Mouse (Mus musculus) heart, embryonic 15.5 days (tissue): ENCODE data around the gene Cacna2d4. TPM values are rescaled to one million over a fixed set of nuclear protein-coding genes. Genes with fewer than 3 reads are reported as not detected.

Experiments
- ATAC-seq: fragments of 200-750 bp; cut with Nextera tagmentation; replicated peaks from 2 replicates; pipeline ENCODE4 v1.8.0; 2017; ENCODE audit warnings: low read depth, moderate TSS enrichment; ENCODE audit not compliant: insufficient number of reproducible peaks, insufficient read depth, low FRiP score
- H3K27ac ChIP-seq: fragments of 300-500 bp; sonication (generic); 2 replicates; pipeline ENCODE4 v1.5.1; 2015; ENCODE audit warnings: mild to moderate bottlenecking, inconsistent platforms
- H3K27me3 ChIP-seq: fragments of 300-500 bp; sonication (generic); 2 replicates; pipeline ENCODE4 v1.6.1; 2015; ENCODE audit warnings: inconsistent platforms
- H3K36me3 ChIP-seq: fragments of 300-500 bp; sonication (generic); 2 replicates; pipeline ENCODE4 v1.6.1; 2015; ENCODE audit warnings: mild to moderate bottlenecking, inconsistent platforms
- H3K4me1 ChIP-seq: fragments of 300-500 bp; sonication (generic); replicated peaks from 2 replicates; pipeline ENCODE4 v1.6.1; 2015; ENCODE audit warnings: inconsistent platforms
- H3K4me2 ChIP-seq: fragments of 300-500 bp; sonication (generic); 2 replicates; pipeline ENCODE4 v1.6.1; 2015; ENCODE audit warnings: inconsistent platforms, mild to moderate bottlenecking, moderate library complexity
- H3K4me3 ChIP-seq: fragments of 300-500 bp; sonication (generic); 2 replicates; pipeline ENCODE4 v1.5.1; 2015; ENCODE audit warnings: mild to moderate bottlenecking, inconsistent platforms
- H3K9ac ChIP-seq: fragments of 300-500 bp; sonication (generic); 2 replicates; pipeline ENCODE4 v1.6.1; 2015; ENCODE audit warnings: mild to moderate bottlenecking, inconsistent platforms
- H3K9me3 ChIP-seq: fragments of 300-500 bp; sonication (generic); replicated peaks from 2 replicates; pipeline ENCODE4 v1.6.1; 2016; ENCODE audit warnings: inconsistent platforms
- WGBS: fragments of 180-500 bp; shearing (Covaris S2); methylation state at CpG from one replicate; pipeline ENCODE4 v1.1.7; 2015; ENCODE audit warnings: mixed read lengths; 5-methylcytosine and 5-hydroxymethylcytosine counted together
- polyA plus RNA-seq: library from polyadenylated mRNA; unstranded; fragments of >200 nt; fragmentation: Nextera tagmentation; extraction: Ambion mirVana; gene quantifications from 2 replicates; pipeline ENCODE4 v1.2.1, GENCODE M21; 2015

Cacna2d4 gene
- polyA plus RNA-seq, 1 experiment from 2014 or later = not detected

GRCm38 (mm10) chr6:119372237-119372636 is 135.9 kb downstream of the Cacna2d4 start:
- ATAC-seq = no peak
- Histone ChIP-seq H3K36me3 (peaks cover 11% of the 10 kb centered on the region), H3K27me3 (no peaks in the 10 kb centered on the region), H3K9ac (no peak overlapping the region), H3K4me2 (no peak overlapping the region), H3K4me1 (peaks cover 18% of the 10 kb centered on the region), H3K27ac (no peak overlapping the region), H3K9me3 (no peaks in the 10 kb centered on the region), H3K4me3 (no peak overlapping the region)
- WGBS = 34% methylated on average over 5 of the region's 5 CpGs

- Histone ChIP-seq H3K4me3 (no peak overlapping the region), H3K9me3 (no peaks in the 10 kb centered on the region), H3K36me3 (peaks cover 9% of the 10 kb centered on the region), H3K27me3 (no peaks in the 10 kb centered on the region), H3K27ac (no peak overlapping the region), H3K4me1 (peaks cover 26% of the 10 kb centered on the region), H3K9ac (no peak overlapping the region), H3K4me2 (no peak overlapping the region)
- ATAC-seq = no peak
Measured at GRCm38 (mm10) chr6:119373000-119373705, 136.8 kb downstream of the Cacna2d4 start.

- Histone ChIP-seq H3K4me1 (peaks cover 26% of the 10 kb centered on the region), H3K27me3 (no peaks in the 10 kb centered on the region), H3K36me3 (no peaks in the 10 kb centered on the region), H3K27ac (no peak overlapping the region), H3K4me3 (no peak overlapping the region), H3K4me2 (no peak overlapping the region), H3K9ac (no peak overlapping the region), H3K9me3 (no peaks in the 10 kb centered on the region)
- ATAC-seq = no peak
- 73% methylated on average over 5 of the region's 5 CpGs for WGBS
Measured at GRCm38 (mm10) chr6:119375035-119375434, 138.7 kb downstream of the Cacna2d4 start.

GRCm38 (mm10) chr6:119377613-119378012 is 141.3 kb downstream of the Cacna2d4 start:
- Histone ChIP-seq H3K4me3 (no peak overlapping the region), H3K4me2 (no peak overlapping the region), H3K9ac (no peak overlapping the region), H3K27ac (no peak overlapping the region), H3K4me1 (peaks cover 26% of the 10 kb centered on the region), H3K9me3 (no peaks in the 10 kb centered on the region), H3K36me3 (no peaks in the 10 kb centered on the region), H3K27me3 (no peaks in the 10 kb centered on the region)
- 15% methylated on average over 2 of the region's 2 CpGs for WGBS
- ATAC-seq = no peak

GRCm38 (mm10) chr6:119378631-119379030 is 142.3 kb downstream of the Cacna2d4 start:
- 71% methylated on average over 1 of the region's 1 CpGs for WGBS
- no peaks in the 10 kb centered on the region for H3K9me3 ChIP-seq
- no peak for ATAC-seq
- no peak overlapping the region for H3K4me3 ChIP-seq
- H3K9ac ChIP-seq = no peak overlapping the region
- H3K27me3 ChIP-seq = no peaks in the 10 kb centered on the region
- peaks cover 22% of the 10 kb centered on the region for H3K4me1 ChIP-seq
- H3K4me2 ChIP-seq = no peak overlapping the region
- H3K27ac ChIP-seq = no peak overlapping the region
- no peaks in the 10 kb centered on the region for H3K36me3 ChIP-seq

GRCm38 (mm10) chr6:119385668-119386067 is 149.3 kb downstream of the Cacna2d4 start:
- H3K4me1 ChIP-seq = peaks cover 23% of the 10 kb centered on the region
- H3K4me3 ChIP-seq = no peak overlapping the region
- no peak for ATAC-seq
- no peaks in the 10 kb centered on the region for H3K36me3 ChIP-seq
- H3K27me3 ChIP-seq = no peaks in the 10 kb centered on the region
- no peak overlapping the region for H3K4me2 ChIP-seq
- no peak overlapping the region for H3K9ac ChIP-seq
- no peak overlapping the region for H3K27ac ChIP-seq
- 92% methylated on average over 1 of the region's 1 CpGs for WGBS
- H3K9me3 ChIP-seq = no peaks in the 10 kb centered on the region

- H3K36me3 ChIP-seq = no peaks in the 10 kb centered on the region
- ATAC-seq = no peak
- WGBS = 86% methylated on average over 4 of the region's 4 CpGs
- H3K4me3 ChIP-seq = no peak overlapping the region
- H3K27me3 ChIP-seq = no peaks in the 10 kb centered on the region
- H3K4me1 ChIP-seq = peaks cover 21% of the 10 kb centered on the region
- no peaks in the 10 kb centered on the region for H3K9me3 ChIP-seq
- H3K4me2 ChIP-seq = no peak overlapping the region
- no peak overlapping the region for H3K27ac ChIP-seq
- no peak overlapping the region for H3K9ac ChIP-seq
Measured at GRCm38 (mm10) chr6:119386421-119386820, 150.1 kb downstream of the Cacna2d4 start.

GRCm38 (mm10) chr6:119386821-119387220 is 150.5 kb downstream of the Cacna2d4 start:
- H3K4me1 ChIP-seq = peaks cover 20% of the 10 kb centered on the region
- H3K27me3 ChIP-seq = no peaks in the 10 kb centered on the region
- H3K9me3 ChIP-seq = no peaks in the 10 kb centered on the region
- no peak for ATAC-seq
- 94% methylated on average over 1 of the region's 1 CpGs for WGBS
- H3K36me3 ChIP-seq = no peaks in the 10 kb centered on the region
- H3K4me3 ChIP-seq = peak overlapping the region; percentile 77; the same call in 1 of the 2 replicates
- H3K4me2 ChIP-seq = peak overlapping the region; percentile 81
- no peak overlapping the region for H3K27ac ChIP-seq
- no peak overlapping the region for H3K9ac ChIP-seq

GRCm38 (mm10) chr6:119387801-119388649 is 151.7 kb downstream of the Cacna2d4 start:
- H3K4me2 ChIP-seq = peak overlapping the region; percentile 81
- H3K4me1 ChIP-seq = peaks cover 16% of the 10 kb centered on the region
- no peaks in the 10 kb centered on the region for H3K27me3 ChIP-seq
- no peaks in the 10 kb centered on the region for H3K36me3 ChIP-seq
- H3K9me3 ChIP-seq = no peaks in the 10 kb centered on the region
- H3K27ac ChIP-seq = peak overlapping the region; percentile 91
- peak; percentile 85 for ATAC-seq
- H3K4me3 ChIP-seq = peak overlapping the region; percentile 77
- under 1% methylated on average over 66 of the region's 76 CpGs for WGBS
- H3K9ac ChIP-seq = peak overlapping the region; percentile 87

- Histone ChIP-seq H3K36me3 (no peaks in the 10 kb centered on the region), H3K9ac (peak overlapping the region; percentile 87), H3K4me2 (peak overlapping the region; percentile 81), H3K27me3 (no peaks in the 10 kb centered on the region), H3K9me3 (no peaks in the 10 kb centered on the region), H3K4me3 (peak overlapping the region; percentile 77), H3K27ac (peak overlapping the region; percentile 91), H3K4me1 (peaks cover 16% of the 10 kb centered on the region)
- WGBS = under 1% methylated on average over 40 of the region's 53 CpGs
- peak; percentile 100 for ATAC-seq
Measured at GRCm38 (mm10) chr6:119388650-119389012, 152.3 kb downstream of the Cacna2d4 start.

GRCm38 (mm10) chr6:119389089-119389488 is 152.8 kb downstream of the Cacna2d4 start:
- Histone ChIP-seq H3K9me3 (no peaks in the 10 kb centered on the region), H3K4me1 (peaks cover 16% of the 10 kb centered on the region), H3K36me3 (no peaks in the 10 kb centered on the region), H3K4me2 (peak overlapping the region; percentile 68), H3K9ac (peak overlapping the region; percentile 77), H3K4me3 (peak overlapping the region; percentile 77), H3K27ac (peak overlapping the region; percentile 71), H3K27me3 (no peaks in the 10 kb centered on the region)
- ATAC-seq = no peak
- 19% methylated on average over 10 of the region's 10 CpGs for WGBS
